Mouse (Mus musculus): ENCODE measurements around the gene Psma6.

Psma6 gene

GRCm38 (mm10) chr12:55463992-55464845 lies 80.2 kb downstream of the Psma6 start:
- no peak for DNase-seq (ENCODE audit: low read depth, low spot score)

GRCm38 (mm10) chr12:55464846-55465361 lies 80.9 kb downstream of the Psma6 start:
- DNase-seq (ENCODE audit: low read depth, low spot score), result no peak

- DNase-seq (ENCODE audit: low read depth, low spot score), result no peak
These were observed 81.5 kb downstream of the Psma6 start for GRCm38 (mm10) chr12:55465401-55465983.

- no peak for DNase-seq (ENCODE audit: low read depth, low spot score)
These were observed 82.2 kb downstream of the Psma6 start for GRCm38 (mm10) chr12:55466088-55466701.

- no peak for DNase-seq (ENCODE audit: low read depth, low spot score)
These were observed 82.8 kb downstream of the Psma6 start for GRCm38 (mm10) chr12:55466816-55467215.

GRCm38 (mm10) chr12:55467331-55468180 lies 83.5 kb downstream of the Psma6 start:
- DNase-seq (ENCODE audit: low read depth, low spot score), result no peak

All from ZHBTc4 (cell line).